Mouse (Mus musculus) lung, adult 2 months (tissue): Measurements from ENCODE around the gene Txndc16. TPM values are rescaled to one million over a fixed set of nuclear protein-coding genes. Genes with fewer than 3 reads are reported as not detected.
A peak's percentile ranks its signal among the peaks of the same experiment; 100 is the strongest.

ENCODE experiments used
- DNase-seq: peaks from one replicate; pipeline ENCODE4 v3.0.0; 2022
- H3K4me1 ChIP-seq: fragments of 200-500 bp; 2 replicates; pipeline ENCODE4 v1.6.1; 2011; ENCODE audit warnings: low read length; ENCODE audit not compliant: control insufficient read depth, insufficient read depth
- H3K4me3 ChIP-seq: fragments of 200-500 bp; replicated peaks from 2 replicates; pipeline ENCODE3; 2011; ENCODE audit warnings: low read depth, mild to moderate bottlenecking, control low read depth, low read length; ENCODE audit errors: extremely low read depth
- CTCF ChIP-seq: fragments of 200-500 bp; IDR thresholded peaks from 2 replicates; pipeline ENCODE4 v1.5.1; 2011; ENCODE audit warnings: mild to moderate bottlenecking, low read length, control low read depth; ENCODE audit not compliant: insufficient read depth
- POLR2A ChIP-seq: fragments of 200-500 bp; IDR thresholded peaks from 2 replicates; pipeline ENCODE4 v1.6.1; 2011; ENCODE audit warnings: low read depth, mild to moderate bottlenecking, control low read depth, low read length, borderline replicate concordance; ENCODE audit errors: extremely low read depth
- WGBS: fragments of 180-500 bp; shearing (Covaris S2); methylation state at CpG from one replicate; pipeline ENCODE4 v1.1.7; 2018; 5-methylcytosine and 5-hydroxymethylcytosine counted together
- polyA plus RNA-seq: library from polyadenylated mRNA; depleted of rRNA; stranded (reverse); fragments of >200 nt; gene quantifications from 2 replicates; pipeline ENCODE4 v1.2.3, GENCODE M21; 2012; rRNA removed

The Txndc16 gene
- 6.4 and 7.4 TPM in 2 replicates for polyA plus RNA-seq

DNA sequence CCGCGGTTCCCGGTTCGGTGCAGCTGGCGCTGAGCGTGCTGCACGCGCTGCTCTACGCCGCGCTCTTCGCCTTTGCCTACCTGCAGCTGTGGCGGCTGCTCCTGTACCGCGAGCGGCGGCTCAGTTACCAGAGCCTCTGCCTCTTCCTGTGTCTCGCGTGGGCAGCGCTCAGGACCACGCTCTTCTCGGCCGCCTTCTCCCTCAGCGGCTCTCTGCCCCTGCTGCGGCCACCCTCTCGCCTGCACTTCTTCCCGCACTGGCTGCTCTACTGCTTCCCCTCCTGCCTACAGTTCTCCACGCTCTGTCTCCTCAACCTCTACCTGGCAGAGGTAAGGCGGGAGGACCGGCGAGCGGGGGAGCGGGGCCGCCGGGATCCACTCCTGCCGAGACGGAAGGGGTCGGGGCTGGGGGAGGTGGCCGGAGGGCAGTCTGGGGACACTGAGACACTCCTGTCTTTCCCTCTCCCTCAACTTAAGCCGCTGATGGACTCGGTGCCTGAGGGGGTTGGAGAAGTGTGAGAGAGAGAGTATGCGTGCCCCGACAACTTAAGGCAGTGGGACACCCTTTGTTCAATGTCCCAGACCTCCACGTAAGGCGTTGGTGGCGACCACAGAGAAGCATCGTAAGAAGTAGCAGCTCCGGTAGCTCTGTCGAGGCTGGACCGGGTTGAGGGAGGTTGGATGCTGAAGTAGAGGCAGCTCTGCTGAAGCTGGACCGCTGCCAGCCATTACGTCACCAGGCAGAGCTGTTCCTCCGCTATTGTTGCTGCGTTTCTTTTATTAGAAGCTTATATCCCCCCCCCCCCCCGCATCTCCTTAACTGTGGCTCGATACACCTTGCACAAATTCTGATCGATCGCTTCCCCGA, at the start of gene Txndc16:
TSS of gene Txndc16 (minus strand) at position 239 of the 867 bp plus-strand sequence.
- TF ChIP-seq CTCF, result no peak
- TF ChIP-seq POLR2A, result 0 out of 2 replicates have a peak, but pooled peaks have one; percentile 25
- Histone ChIP-seq H3K4me1 (peaks cover 9% of the 10 kb centered on the region; the same call in 1 of the 2 replicates), H3K4me3 (peak within 1 kb of the TSS; percentile 77)
- under 1% methylated on average over 59 of the region's 59 CpGs for WGBS
- peak; percentile 76 for DNase-seq

DNA sequence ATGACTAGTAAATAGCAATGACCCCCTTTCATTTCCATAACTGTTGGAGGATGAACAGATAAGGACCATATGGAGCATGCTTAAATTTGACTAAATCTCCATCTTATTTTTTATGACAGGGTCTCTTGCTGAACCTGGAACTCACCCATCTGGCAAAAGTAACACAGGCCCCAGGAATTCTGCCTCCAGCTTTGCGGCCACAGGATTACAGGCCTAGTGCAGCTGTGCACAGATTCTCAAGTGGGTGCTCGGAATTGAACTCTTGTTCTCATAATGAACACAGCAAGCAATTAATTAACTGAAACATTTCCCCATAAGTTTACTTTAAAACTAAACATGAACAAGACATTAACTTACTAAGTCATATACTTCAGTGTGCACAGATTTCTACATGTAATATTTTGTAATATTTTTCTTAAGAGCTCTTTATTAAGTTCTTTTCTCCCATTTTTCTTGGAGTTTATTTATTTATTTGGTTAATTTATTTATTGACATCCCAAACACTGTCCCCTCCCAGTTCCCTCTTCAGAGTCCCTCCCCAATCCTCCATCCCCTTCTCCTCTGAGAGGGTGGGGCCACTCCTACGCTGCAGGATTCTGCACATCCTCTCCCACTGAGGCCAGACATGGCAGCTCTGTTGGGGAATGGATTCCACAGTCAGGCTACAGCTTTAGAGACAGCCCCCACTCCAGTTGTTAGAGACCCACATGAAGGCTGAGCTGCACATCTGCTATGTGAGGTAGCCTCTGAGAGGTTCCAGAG, 43.9 kb upstream of the Txndc16 start:
- no peak for TF ChIP-seq CTCF
- TF ChIP-seq POLR2A, result no peak
- DNase-seq, result no peak
- Histone ChIP-seq H3K4me3 (no peak overlapping the region), H3K4me1 (no peaks in the 10 kb centered on the region)
- WGBS, result 82% methylated on average over 3 of the region's 3 CpGs

GRCm38 (mm10) chr14:45251548-45252076, 31.5 kb upstream of the Txndc16 start:
- 85% methylated on average over 4 of the region's 4 CpGs for WGBS
- DNase-seq, result no peak
- no peaks in the 10 kb centered on the region for H3K4me1 ChIP-seq

DNA sequence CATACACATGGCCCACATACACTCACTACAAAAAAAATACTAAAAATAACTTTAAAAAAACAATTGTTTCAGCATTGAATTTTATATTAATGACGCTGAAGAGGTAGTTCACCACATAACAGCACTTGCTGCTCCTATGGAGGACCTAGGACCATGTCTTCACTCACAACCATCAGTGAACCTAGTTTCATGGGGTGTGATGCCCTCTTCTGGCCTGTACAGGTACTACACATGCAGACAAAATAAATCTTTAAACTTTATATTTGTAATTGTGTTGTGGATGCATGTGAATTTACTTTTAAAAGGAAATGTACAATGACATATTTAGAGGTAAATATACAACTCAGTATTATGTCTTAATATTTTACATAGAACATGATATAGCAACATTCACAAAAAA, 21.5 kb upstream of the Txndc16 start:
- WGBS, result 64% methylated on average over 1 of the region's 1 CpGs
- no peaks in the 10 kb centered on the region for H3K4me1 ChIP-seq
- TF ChIP-seq POLR2A (no peak), CTCF (peak; percentile 13; the same call in 1 of the 2 replicates)
- DNase-seq, result no peak
- H3K4me3 ChIP-seq, result no peak overlapping the region

More at GRCm38 (mm10) chr14:45251548-45252076, 31.5 kb upstream of the Txndc16 start:
- TF ChIP-seq CTCF (no peak), POLR2A (no peak)
- H3K4me3 ChIP-seq, result no peak overlapping the region

DNA sequence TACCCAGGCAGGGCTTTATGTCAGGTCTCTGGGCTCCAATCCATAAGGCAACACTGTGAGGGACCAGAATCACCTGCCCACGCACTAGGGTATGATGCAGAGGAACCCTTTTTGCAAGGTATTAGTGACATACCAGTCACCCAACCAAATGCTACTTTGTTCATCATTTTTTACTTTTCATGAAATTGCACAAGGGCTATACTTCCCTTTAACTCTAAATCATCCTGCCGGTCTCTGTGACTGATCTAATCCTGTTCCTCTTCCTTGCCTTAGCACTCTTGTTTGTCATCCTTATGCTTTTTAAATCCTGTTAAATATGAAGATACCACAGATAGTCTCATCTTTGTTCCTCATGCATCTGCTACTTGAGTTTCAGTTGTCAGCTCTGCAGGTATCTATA, 18.9 kb upstream of the Txndc16 start:
- no peak overlapping the region for H3K4me3 ChIP-seq
- H3K4me1 ChIP-seq, result no peaks in the 10 kb centered on the region
- no peak for DNase-seq
- WGBS, result 76% methylated on average over 2 of the region's 2 CpGs
- TF ChIP-seq CTCF (no peak), POLR2A (no peak)

DNA sequence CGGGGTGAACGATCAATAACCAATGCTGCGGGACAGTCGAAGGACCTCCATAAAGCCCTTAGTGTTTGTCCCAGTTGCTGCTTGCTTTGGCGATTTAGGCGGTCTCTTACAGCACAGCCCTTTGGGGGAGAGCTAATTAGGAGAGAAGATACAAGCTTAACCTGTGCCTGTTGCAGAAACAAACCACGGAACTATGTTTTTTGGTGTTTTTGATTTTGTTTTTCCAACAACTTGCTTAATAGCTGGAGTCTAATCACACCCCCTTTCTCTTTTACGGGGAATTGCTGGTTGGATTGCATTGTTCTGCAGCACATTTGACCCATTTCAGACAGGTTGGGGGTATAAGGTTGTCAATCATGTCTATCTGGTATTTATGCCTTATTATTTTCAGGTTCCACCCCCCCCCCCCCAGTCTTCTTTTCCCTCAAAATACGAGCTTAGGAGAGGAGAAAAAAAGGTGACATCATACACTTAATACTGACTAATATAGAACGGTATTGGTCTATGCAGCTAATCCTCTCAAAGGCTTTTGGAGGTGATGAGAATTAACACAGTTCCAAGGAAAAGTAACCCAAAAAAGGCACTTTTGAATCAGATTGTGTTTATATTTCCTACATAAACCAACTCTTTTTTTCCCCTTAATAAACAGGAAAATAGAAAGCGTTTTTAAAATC, 966 bp upstream of the Txndc16 start:
- H3K4me1 ChIP-seq, result peaks cover 9% of the 10 kb centered on the region; the same call in 1 of the 2 replicates
- DNase-seq, result no peak
- 10% methylated on average over 11 of the region's 11 CpGs for WGBS
- TF ChIP-seq POLR2A (no peak), CTCF (no peak)
- peak overlapping the region; percentile 77 for H3K4me3 ChIP-seq

DNA sequence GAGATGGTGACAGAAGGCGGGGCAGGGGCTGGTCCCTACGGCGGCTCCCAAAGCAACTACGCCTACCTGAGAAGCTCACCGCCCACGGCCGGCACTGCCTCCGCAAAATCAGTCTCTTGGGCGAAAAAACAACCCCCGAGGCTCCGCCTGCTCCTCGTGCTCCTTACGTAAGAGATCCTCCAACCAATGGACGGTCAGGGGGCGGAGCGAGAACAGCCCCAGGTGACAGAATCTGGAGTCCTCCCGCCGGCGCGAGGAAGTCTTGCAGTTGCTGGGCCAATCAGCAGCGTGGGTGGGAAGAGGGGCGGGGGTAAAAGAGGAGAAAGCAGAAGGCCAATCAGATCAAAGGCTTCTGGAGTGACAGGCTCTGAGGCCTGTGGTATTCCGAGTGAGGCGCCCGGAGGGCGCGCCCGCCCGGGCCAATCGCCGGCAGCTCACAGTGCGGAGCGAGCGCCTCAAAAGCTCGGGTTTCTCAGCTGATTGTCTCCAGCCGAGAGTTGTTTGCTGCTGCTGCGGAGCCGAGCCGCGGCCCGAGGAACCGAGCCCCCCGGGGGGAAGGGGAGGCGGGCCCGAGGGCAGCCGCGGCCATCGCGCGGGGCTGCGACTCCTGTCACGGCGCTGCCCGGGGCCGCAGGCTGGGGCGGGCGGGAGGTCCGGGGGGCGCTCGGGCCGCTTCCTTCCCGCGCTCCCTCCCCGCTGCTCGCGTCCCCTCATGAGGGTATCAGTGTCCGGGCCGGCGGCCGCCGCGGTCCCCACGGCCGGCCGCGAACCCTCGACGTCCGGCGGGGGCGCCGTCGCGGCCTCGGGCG, 643 bp downstream of the Txndc16 start, which contains the start of gene Gpr137c:
TSS of gene Gpr137c (plus strand) at position 437 of the 809 bp plus-strand sequence.
- peaks cover 9% of the 10 kb centered on the region; the same call in 1 of the 2 replicates for H3K4me1 ChIP-seq
- peak; percentile 98 for DNase-seq
- peak within 1 kb of the TSS; percentile 77 for H3K4me3 ChIP-seq
- peak; percentile 73; the same call in 1 of the 2 replicates for TF ChIP-seq POLR2A
- TF ChIP-seq CTCF, result no peak
- under 1% methylated on average over 74 of the region's 86 CpGs for WGBS

DNA sequence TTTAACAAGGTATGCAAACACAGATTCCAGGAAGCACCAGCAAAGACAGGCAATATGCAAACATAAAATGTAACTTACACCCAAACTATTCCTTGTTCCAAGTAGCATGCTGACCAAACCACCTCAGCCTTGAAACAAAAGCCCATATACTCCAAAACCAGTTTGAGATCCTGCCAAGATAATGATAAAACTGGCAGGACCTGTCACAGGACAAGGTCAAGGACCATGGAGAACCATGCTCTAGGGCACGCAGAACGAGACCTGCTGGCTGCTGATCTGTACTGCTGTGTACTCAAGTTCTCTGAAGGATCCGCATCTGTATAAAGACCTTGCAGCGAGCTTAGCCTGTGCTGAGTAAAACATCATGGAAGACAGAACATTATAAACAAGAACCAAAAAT, 2.4 kb downstream of the Txndc16 start:
- Histone ChIP-seq H3K4me3 (no peak overlapping the region), H3K4me1 (peaks cover 9% of the 10 kb centered on the region; the same call in 1 of the 2 replicates)
- no peak for TF ChIP-seq POLR2A
- TF ChIP-seq CTCF, result no peak
- no peak for DNase-seq
- 70% methylated on average over 4 of the region's 4 CpGs for WGBS
